22 mouse cellular contexts compared by ENCODE assay signal in the genomic region with DNA sequence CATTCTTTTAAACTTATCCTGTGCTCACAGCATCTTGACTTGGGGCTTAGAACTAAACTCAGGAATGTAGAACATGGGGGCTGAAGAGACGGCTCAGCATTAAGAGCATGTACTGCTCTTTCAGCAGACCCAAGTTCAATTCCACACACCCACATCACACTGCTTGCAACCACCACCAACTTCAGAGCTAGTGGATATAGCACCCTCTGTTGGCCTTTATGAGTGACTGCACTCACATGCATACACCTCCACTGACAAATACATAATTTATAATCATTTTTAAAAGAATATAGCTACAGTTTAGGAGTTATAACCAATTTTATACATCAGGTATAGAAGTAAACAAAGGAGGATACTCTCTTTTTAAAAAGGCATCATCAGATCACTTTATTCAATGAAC. TPM values are rescaled to one million over a fixed set of nuclear protein-coding genes. Genes with fewer than 3 reads are reported as not detected.
DNase-seq lines count a peak whose midpoint lies in the region; ATAC-seq and TF ChIP-seq lines count a peak whose summit lies in the region.
"Had no signal": no experiment of that assay in that cellular context is flagged by ENCODE, and none has a peak within 500 bp of the region (broad histone marks: within the 10 kb centered on the region; RNA-seq: fewer than 3 reads in every experiment).

No protein-coding gene starts in this region.

- no peaks in the 10 kb centered on the region for H3K9me3 ChIP-seq in kidney, postnatal 0 days (replicated peaks; ENCODE audit: low read length)
- no peaks in the 10 kb centered on the region for H3K9me3 ChIP-seq in midbrain, postnatal 0 days (ENCODE audit: low read length)
- H3K9me3 ChIP-seq in midbrain, embryonic 14.5 days (ENCODE audit: control insufficient read depth, low read length), result no peaks in the 10 kb centered on the region
- H3K9me3 ChIP-seq in stomach, postnatal 0 days (ENCODE audit: control insufficient read depth, low read length), result no peaks in the 10 kb centered on the region
- H3K9me3 ChIP-seq: forebrain, embryonic 13.5 days; hindbrain, embryonic 13.5 days; liver, embryonic 15.5 days had no signal

- TF ChIP-seq EP300 in stomach, postnatal 0 days (optimal IDR thresholded peaks at IDR 0.05), result no peak

- no peak for DNase-seq in kidney, postnatal 0 days (ENCODE audit: low spot score)
- DNase-seq in kidney, adult 18-20 months, result no peak
- no peak for DNase-seq in midbrain, postnatal 0 days (ENCODE audit: low spot score)
- no peak for DNase-seq in midbrain, embryonic 14.5 days
- peak; percentile 50 for DNase-seq in R1 (ENCODE audit: low read depth, low spot score)
- no peak for DNase-seq in stomach, postnatal 0 days (ENCODE audit: low spot score)
- no peak for DNase-seq in ovary, adult 18-20 months (ENCODE audit: low spot score)
- no peak for DNase-seq in lung, postnatal 10 days
- DNase-seq: adrenal gland, postnatal 10 days; cerebellum, adult 11-12 months; cerebellum, postnatal 25 days; kidney, adult 11 months; kidney, postnatal 25 days; layer of hippocampus, postnatal 36 days; left cerebral cortex, postnatal 4 days; thymus, postnatal 4 days had no signal

- H3K36me3 ChIP-seq in kidney, postnatal 0 days (ENCODE audit: insufficient read depth, low read length), result no peaks in the 10 kb centered on the region
- no peaks in the 10 kb centered on the region for H3K36me3 ChIP-seq in midbrain, postnatal 0 days (ENCODE audit: insufficient read depth, low read length)
- no peaks in the 10 kb centered on the region for H3K36me3 ChIP-seq in midbrain, embryonic 14.5 days (ENCODE audit: control insufficient read depth, insufficient read depth, low read length)
- H3K36me3 ChIP-seq in stomach, postnatal 0 days (ENCODE audit: control insufficient read depth, insufficient read depth, low read length), result no peaks in the 10 kb centered on the region
- H3K36me3 ChIP-seq: hindbrain, embryonic 13.5 days; liver, embryonic 15.5 days had no signal

- no peak for ATAC-seq in kidney, postnatal 0 days (replicated peaks; ENCODE audit: low FRiP score, low read depth)
- no peak for ATAC-seq in midbrain, postnatal 0 days (ENCODE audit: low FRiP score)
- no peak for ATAC-seq in midbrain, embryonic 14.5 days (ENCODE audit: low FRiP score, low TSS enrichment)
- no peak for ATAC-seq in stomach, postnatal 0 days (ENCODE audit: low FRiP score, low TSS enrichment)
- ATAC-seq: forebrain, embryonic 13.5 days had no signal

- TF ChIP-seq CTCF in kidney, postnatal 0 days (IDR thresholded peaks at IDR 0.05; ENCODE audit: low read depth), result peak; percentile 26; the same call in 1 of the 2 replicates
- TF ChIP-seq CTCF in midbrain, postnatal 0 days (IDR thresholded peaks at IDR 0.05), result peak; percentile 22
- peak; percentile 52 for TF ChIP-seq CTCF in stomach, postnatal 0 days (IDR thresholded peaks at IDR 0.05; ENCODE audit: low read depth)

- H3K27me3 ChIP-seq in kidney, postnatal 0 days (ENCODE audit: insufficient read depth, low read length), result no peaks in the 10 kb centered on the region
- H3K27me3 ChIP-seq in midbrain, postnatal 0 days (ENCODE audit: insufficient read depth, low read length), result no peaks in the 10 kb centered on the region
- H3K27me3 ChIP-seq in midbrain, embryonic 14.5 days (ENCODE audit: control insufficient read depth, insufficient read depth, low read length), result no peaks in the 10 kb centered on the region
- H3K27me3 ChIP-seq in stomach, postnatal 0 days (ENCODE audit: control insufficient read depth, insufficient read depth, low read length), result no peaks in the 10 kb centered on the region
- H3K27me3 ChIP-seq: forebrain, embryonic 13.5 days; liver, embryonic 15.5 days had no signal

- no peak overlapping the region for H3K4me3 ChIP-seq in kidney, postnatal 0 days (replicated peaks; ENCODE audit: low read depth, low read length)
- H3K4me3 ChIP-seq in midbrain, postnatal 0 days (ENCODE audit: low read depth, low read length), result no peak overlapping the region
- no peak overlapping the region for H3K4me3 ChIP-seq in midbrain, embryonic 14.5 days (replicated peaks; ENCODE audit: low read depth, low read length)
- no peak overlapping the region for H3K4me3 ChIP-seq in stomach, postnatal 0 days (ENCODE audit: low read depth, low read length)
- H3K4me3 ChIP-seq: forebrain, embryonic 13.5 days; hindbrain, embryonic 13.5 days; liver, embryonic 15.5 days; myocyte had no signal

- no peak overlapping the region for H3K4me2 ChIP-seq in kidney, postnatal 0 days (ENCODE audit: low read length)
- H3K4me2 ChIP-seq in midbrain, postnatal 0 days (ENCODE audit: low read depth, low read length, poor library complexity, severe bottlenecking), result no peak overlapping the region
- no peak overlapping the region for H3K4me2 ChIP-seq in midbrain, embryonic 14.5 days (ENCODE audit: low read length)
- H3K4me2 ChIP-seq in stomach, postnatal 0 days (replicated peaks; ENCODE audit: low read depth), result no peak overlapping the region
- H3K4me2 ChIP-seq: forebrain, embryonic 13.5 days; hindbrain, embryonic 13.5 days; liver, embryonic 15.5 days; midbrain, embryonic 11.5 days had no signal

- H3K9ac ChIP-seq in kidney, postnatal 0 days (ENCODE audit: low read depth, low read length), result no peak overlapping the region
- no peak overlapping the region for H3K9ac ChIP-seq in midbrain, postnatal 0 days (replicated peaks; ENCODE audit: low read length, poor library complexity, severe bottlenecking)
- no peak overlapping the region for H3K9ac ChIP-seq in midbrain, embryonic 14.5 days (replicated peaks; ENCODE audit: low read length)
- H3K9ac ChIP-seq in stomach, postnatal 0 days (ENCODE audit: low read length), result no peak overlapping the region
- H3K9ac ChIP-seq: forebrain, embryonic 13.5 days; hindbrain, embryonic 13.5 days; liver, embryonic 15.5 days had no signal

- no peak overlapping the region for H3K27ac ChIP-seq in kidney, postnatal 0 days
- H3K27ac ChIP-seq in midbrain, postnatal 0 days (ENCODE audit: low read depth, low read length), result no peak overlapping the region
- H3K27ac ChIP-seq in midbrain, embryonic 14.5 days (replicated peaks; ENCODE audit: low read depth, low read length), result no peak overlapping the region
- no peak overlapping the region for H3K27ac ChIP-seq in stomach, postnatal 0 days (replicated peaks)
- H3K27ac ChIP-seq: forebrain, embryonic 13.5 days; hindbrain, embryonic 13.5 days; liver, embryonic 15.5 days; macrophage had no signal

- WGBS in kidney, postnatal 0 days, result 100% methylated on average over 1 of the region's 1 CpGs
- 97% methylated on average over 1 of the region's 1 CpGs for WGBS in midbrain, postnatal 0 days
- 97% methylated on average over 1 of the region's 1 CpGs for WGBS in midbrain, embryonic 14.5 days
- 93% methylated on average over 1 of the region's 1 CpGs for WGBS in stomach, postnatal 0 days

- H3K4me1 ChIP-seq in kidney, postnatal 0 days (replicated peaks; ENCODE audit: insufficient read depth, low read length), result no peaks in the 10 kb centered on the region
- no peaks in the 10 kb centered on the region for H3K4me1 ChIP-seq in midbrain, postnatal 0 days (ENCODE audit: insufficient read depth, low read length)
- no peaks in the 10 kb centered on the region for H3K4me1 ChIP-seq in midbrain, embryonic 14.5 days (ENCODE audit: control insufficient read depth, insufficient read depth, low read length)
- no peaks in the 10 kb centered on the region for H3K4me1 ChIP-seq in stomach, postnatal 0 days (replicated peaks; ENCODE audit: control insufficient read depth, insufficient read depth)
- H3K4me1 ChIP-seq: forebrain, embryonic 13.5 days; hindbrain, embryonic 13.5 days; liver, embryonic 15.5 days had no signal

RNA-seq across cellular contexts. Expression of gene Il6ra, which starts 13.4 kb away (rescaled TPM):
- 1.7 and 2.0 TPM in 2 replicates for polyA plus RNA-seq in kidney, postnatal 0 days (2015; fragmentation: Nextera tagmentation; extraction: Ambion mirVana)
- total RNA-seq in midbrain, postnatal 0 days (2014; rRNA removed), result 0.99 and 2.0 TPM in 2 replicates
- polyA plus RNA-seq in midbrain, postnatal 0 days (2015; fragmentation: Nextera tagmentation; extraction: Ambion mirVana), result 1.1 and 1.8 TPM in 2 replicates
- polyA plus RNA-seq in midbrain, embryonic 14.5 days (2014; fragmentation: Nextera tagmentation; extraction: Ambion mirVana), result 0.27 and 0.66 TPM in 2 replicates
- 4.3 and 4.5 TPM in 2 replicates for polyA plus RNA-seq in stomach, postnatal 0 days (2015; fragmentation: Nextera tagmentation; extraction: Ambion mirVana)

RNA-seq across cellular contexts. Expression of gene Atp8b2, which starts 36.9 kb away (rescaled TPM):
- 6.9 and 7.1 TPM in 2 replicates for polyA plus RNA-seq in kidney, postnatal 0 days (2015; fragmentation: Nextera tagmentation; extraction: Ambion mirVana)
- total RNA-seq in midbrain, postnatal 0 days (2014; rRNA removed), result 68.9 and 95.4 TPM in 2 replicates
- 7.9 and 9.0 TPM in 2 replicates for polyA plus RNA-seq in midbrain, postnatal 0 days (2015; fragmentation: Nextera tagmentation; extraction: Ambion mirVana)
- 13.6 and 14.7 TPM in 2 replicates for polyA plus RNA-seq in midbrain, embryonic 14.5 days (2014; fragmentation: Nextera tagmentation; extraction: Ambion mirVana)
- polyA plus RNA-seq in stomach, postnatal 0 days (2015; fragmentation: Nextera tagmentation; extraction: Ambion mirVana), result 4.2 and 5.0 TPM in 2 replicates
